Mouse (Mus musculus) ES-Bruce4 (cell line): ENCODE data around the gene Lrrc38. TPM values are rescaled to one million over a fixed set of nuclear protein-coding genes. Genes with fewer than 3 reads are reported as not detected.
"Not testable (repeated sequence)": the region's sequence is repeated elsewhere in the genome, so short reads cannot be mapped to it uniquely, and the experiment has no call there.

Experiments used
- H3K27ac ChIP-seq: 2 replicates; pipeline ENCODE4 v1.5.1; 2012; ENCODE audit warnings: low read length, inconsistent platforms; ENCODE audit not compliant: insufficient read depth
- H3K27me3 ChIP-seq: 2 replicates; pipeline ENCODE4 v1.6.1; 2012; ENCODE audit warnings: mild to moderate bottlenecking, low read length, inconsistent platforms; ENCODE audit not compliant: control insufficient read depth, poor library complexity, insufficient read depth, severe bottlenecking
- H3K36me3 ChIP-seq: 2 replicates; pipeline ENCODE4 v1.6.1; 2012; ENCODE audit warnings: inconsistent platforms, mild to moderate bottlenecking, low read length, moderate library complexity; ENCODE audit not compliant: control insufficient read depth, poor library complexity, insufficient read depth, severe bottlenecking
- H3K4me1 ChIP-seq: one replicate; pipeline ENCODE4 v1.8.1; 2011; ENCODE audit warnings: low read length; ENCODE audit not compliant: control insufficient read depth, insufficient read depth
- H3K4me3 ChIP-seq: 2 replicates; pipeline ENCODE4 v1.5.1; 2011; ENCODE audit warnings: low read depth, mild to moderate bottlenecking, low read length
- H3K9ac ChIP-seq: 2 replicates; pipeline ENCODE4 v1.6.1; 2012; ENCODE audit warnings: low read depth, mild to moderate bottlenecking, inconsistent platforms; ENCODE audit not compliant: poor library complexity, severe bottlenecking
- H3K9me3 ChIP-seq: replicated peaks from 2 replicates; pipeline ENCODE4 v1.6.1; 2012; ENCODE audit warnings: mild to moderate bottlenecking, low read length, inconsistent platforms; ENCODE audit not compliant: control insufficient read depth, poor library complexity, insufficient read depth, severe bottlenecking
- CTCF ChIP-seq: IDR thresholded peaks from one replicate; pipeline ENCODE4 v1.8.1; 2011; ENCODE audit warnings: low read depth, low read length
- EP300 ChIP-seq: IDR thresholded peaks from 2 replicates; pipeline ENCODE4 v1.6.1; 2011; ENCODE audit warnings: low read depth, low read length; ENCODE audit not compliant: insufficient read depth
- POLR2A ChIP-seq: IDR thresholded peaks from one replicate; pipeline ENCODE4 v1.8.1; 2011; ENCODE audit warnings: low read length; ENCODE audit not compliant: insufficient read depth
- polyA plus RNA-seq: library from polyadenylated mRNA; stranded (reverse); fragments of >200 nt; gene quantifications from 2 replicates; pipeline ENCODE4 v1.2.4, GENCODE M21; 2011; ENCODE audit warnings: low read depth; ENCODE audit not compliant: missing spikeins, insufficient read depth, insufficient read length

Gene Lrrc38
- polyA plus RNA-seq, 1 experiment = not detected

DNA sequence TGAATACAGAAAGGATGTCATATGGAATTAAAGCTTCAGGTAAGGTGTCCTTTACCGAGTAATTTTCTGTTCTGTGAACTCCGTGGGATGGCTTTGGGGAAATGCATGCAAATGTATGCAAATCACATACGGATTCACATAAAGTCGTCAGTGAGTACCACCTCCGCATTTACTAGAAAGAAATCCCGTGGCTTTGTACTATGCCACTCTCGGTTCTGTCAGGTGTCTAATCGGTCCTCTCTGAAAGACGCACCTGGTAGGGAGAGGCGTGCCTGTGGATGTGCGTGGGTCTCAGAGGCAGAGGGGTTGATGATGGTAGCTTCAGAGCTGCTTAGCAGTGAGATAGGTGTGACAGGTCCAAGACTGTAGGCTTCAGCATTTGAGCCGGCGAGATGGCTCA is 9.7 kb upstream of the Lrrc38 start:
- Histone ChIP-seq H3K4me3 (no peak overlapping the region), H3K36me3 (no peaks in the 10 kb centered on the region), H3K4me1 (peaks cover 2% of the 10 kb centered on the region), H3K27ac (no peak overlapping the region), H3K9ac (no peak overlapping the region), H3K27me3 (no peaks in the 10 kb centered on the region), H3K9me3 (no peaks in the 10 kb centered on the region)
- TF ChIP-seq CTCF (no peak), POLR2A (no peak), EP300 (no peak)

DNA sequence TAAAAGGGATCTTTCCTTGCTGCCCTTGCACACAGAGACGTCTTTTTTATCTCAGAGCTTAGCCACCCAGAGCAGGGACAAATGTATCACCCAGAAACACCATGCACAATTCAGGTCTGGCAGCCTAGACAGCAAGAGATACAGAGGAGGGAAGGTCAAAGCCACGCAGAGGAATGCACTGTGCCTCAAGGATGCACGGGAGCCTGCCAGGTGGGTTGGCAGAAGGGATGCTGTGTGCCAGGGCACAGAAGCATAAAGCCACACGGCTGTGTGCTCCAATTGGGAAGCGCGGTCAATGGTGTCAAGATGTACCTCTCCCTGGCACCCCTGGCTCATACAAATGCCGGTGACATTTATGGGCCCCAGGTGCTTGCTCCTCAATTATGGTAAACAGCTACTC is 8.1 kb upstream of the Lrrc38 start:
- Histone ChIP-seq H3K36me3 (no peaks in the 10 kb centered on the region), H3K4me3 (no peak overlapping the region), H3K27ac (no peak overlapping the region), H3K9me3 (no peaks in the 10 kb centered on the region), H3K9ac (no peak overlapping the region), H3K4me1 (no peaks in the 10 kb centered on the region), H3K27me3 (no peaks in the 10 kb centered on the region)
- TF ChIP-seq POLR2A = no peak
- no peak for TF ChIP-seq EP300
- no peak for TF ChIP-seq CTCF

DNA sequence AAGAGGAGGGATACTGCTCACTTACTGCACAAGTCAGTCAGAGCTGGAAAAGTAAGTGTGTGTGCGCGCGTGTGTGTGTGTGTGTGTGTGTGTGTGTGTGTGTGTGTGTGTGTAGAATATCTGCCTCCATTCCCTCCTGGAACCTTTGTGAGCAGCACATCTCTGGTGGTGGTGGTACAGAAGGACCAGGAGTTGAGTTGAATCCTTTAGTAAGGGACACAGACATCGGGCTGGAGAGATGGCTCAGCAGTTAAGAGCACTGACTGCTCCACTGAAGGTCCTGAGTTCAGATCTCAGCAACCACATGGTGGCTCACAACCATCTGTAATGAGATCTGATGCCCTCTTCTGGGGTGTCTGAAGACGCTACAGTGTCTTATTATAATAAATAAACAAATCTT is 4.1 kb upstream of the Lrrc38 start:
- not testable (repeated sequence) for H3K4me3 ChIP-seq, H3K27ac ChIP-seq, H3K9me3 ChIP-seq, H3K9ac ChIP-seq, H3K4me1 ChIP-seq, H3K36me3 ChIP-seq, H3K27me3 ChIP-seq

DNA sequence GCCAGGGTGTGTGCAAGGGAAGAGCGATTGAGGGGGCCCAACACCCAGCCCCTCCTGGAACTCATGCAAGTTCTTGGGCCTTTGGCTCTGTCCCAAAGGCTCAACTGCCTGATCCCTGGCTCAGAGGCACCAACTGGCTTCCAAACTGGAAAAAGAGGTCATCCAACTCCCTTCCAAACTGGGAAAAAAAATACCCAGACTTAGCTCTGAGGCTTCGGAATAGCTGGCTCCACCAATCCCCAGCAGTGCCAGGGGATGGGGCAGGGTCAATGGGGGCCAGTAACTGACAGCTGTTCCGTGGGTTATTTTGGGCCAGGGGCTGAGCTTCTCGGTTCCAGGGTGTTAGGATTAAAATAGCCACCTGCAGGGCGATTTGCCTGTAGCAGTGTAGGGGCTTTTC is 879 bp upstream of the Lrrc38 start:
- Histone ChIP-seq H3K36me3 (no peaks in the 10 kb centered on the region), H3K27ac (no peak overlapping the region), H3K9ac (no peak overlapping the region), H3K4me1 (no peaks in the 10 kb centered on the region), H3K9me3 (no peaks in the 10 kb centered on the region), H3K27me3 (peaks cover 10% of the 10 kb centered on the region; the same call in 1 of the 2 replicates), H3K4me3 (no peak overlapping the region)
- TF ChIP-seq POLR2A (no peak), CTCF (no peak), EP300 (no peak)

DNA sequence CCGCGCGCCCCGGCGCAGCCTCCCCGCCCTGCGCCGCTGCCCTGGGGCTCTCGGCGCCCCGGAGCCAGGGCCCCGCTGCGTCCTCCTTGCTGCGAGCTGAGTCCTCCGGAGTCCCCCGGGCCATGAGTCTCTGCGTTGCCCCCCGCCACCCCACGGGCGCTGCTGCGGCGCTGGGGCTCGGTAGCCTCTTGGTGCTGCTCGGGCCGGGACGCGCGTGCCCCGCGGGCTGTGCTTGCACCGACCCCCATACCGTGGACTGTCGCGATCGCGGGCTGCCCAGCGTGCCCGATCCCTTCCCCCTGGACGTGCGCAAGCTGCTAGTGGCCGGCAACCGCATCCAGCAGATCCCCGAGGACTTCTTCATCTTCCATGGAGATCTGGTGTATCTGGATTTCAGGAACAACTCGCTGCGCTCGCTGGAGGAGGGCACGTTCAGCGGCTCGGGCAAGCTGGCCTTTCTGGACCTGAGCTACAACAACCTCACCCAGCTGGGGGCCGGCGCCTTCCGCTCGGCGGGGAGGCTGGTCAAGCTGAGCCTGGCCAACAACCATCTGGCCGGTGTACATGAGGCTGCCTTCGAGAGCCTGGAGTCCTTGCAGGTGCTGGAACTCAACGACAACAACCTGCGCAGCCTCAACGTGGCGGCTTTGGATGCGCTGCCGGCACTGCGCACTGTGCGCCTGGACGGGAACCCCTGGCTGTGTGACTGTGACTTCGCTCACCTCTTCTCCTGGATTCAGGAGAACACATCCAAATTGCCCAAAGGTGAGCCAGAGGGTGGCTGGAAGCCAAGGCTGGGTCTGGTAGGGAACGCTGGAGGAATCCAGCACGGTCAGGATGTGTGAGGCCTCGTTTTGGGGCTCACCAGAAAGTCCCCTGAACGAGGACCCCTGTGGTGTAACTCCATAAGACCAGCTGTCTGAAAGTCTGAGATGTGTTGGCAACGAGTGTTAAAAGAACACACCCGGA is 774 bp downstream of the Lrrc38 start:
- Histone ChIP-seq H3K9me3 (no peaks in the 10 kb centered on the region), H3K36me3 (no peaks in the 10 kb centered on the region), H3K4me3 (peak overlapping the region; percentile 57), H3K9ac (peak overlapping the region; percentile 52), H3K4me1 (no peaks in the 10 kb centered on the region), H3K27me3 (peaks cover 10% of the 10 kb centered on the region; the same call in 1 of the 2 replicates), H3K27ac (no peak overlapping the region)
- no peak for TF ChIP-seq EP300
- TF ChIP-seq POLR2A = no peak
- TF ChIP-seq CTCF = no peak

DNA sequence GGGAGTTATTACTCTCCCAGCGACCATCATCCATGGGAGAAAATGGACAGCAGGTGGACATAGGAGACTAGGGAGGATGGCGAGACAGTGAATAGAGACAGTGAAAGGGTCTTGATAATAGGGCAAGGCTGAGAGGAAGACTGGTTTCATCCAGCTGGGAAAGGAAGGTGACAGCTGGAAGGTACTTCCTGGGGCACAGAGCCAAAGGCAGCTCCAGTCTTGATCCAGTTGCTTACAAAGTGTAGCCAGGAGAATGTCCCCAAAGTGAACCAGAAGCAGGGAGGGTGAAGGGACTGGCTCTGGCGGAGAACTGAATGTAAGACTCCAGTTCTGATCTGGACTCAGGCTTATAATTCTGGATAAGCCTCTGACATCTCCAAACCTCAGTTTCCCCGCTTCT is 2.7 kb downstream of the Lrrc38 start:
- TF ChIP-seq EP300 (no peak), CTCF (no peak), POLR2A (no peak)
- H3K4me3 ChIP-seq = no peak overlapping the region
- no peaks in the 10 kb centered on the region for H3K4me1 ChIP-seq
- no peaks in the 10 kb centered on the region for H3K36me3 ChIP-seq
- H3K9ac ChIP-seq = no peak overlapping the region
- H3K9me3 ChIP-seq = no peaks in the 10 kb centered on the region
- H3K27me3 ChIP-seq = peaks cover 10% of the 10 kb centered on the region; the same call in 1 of the 2 replicates
- H3K27ac ChIP-seq = no peak overlapping the region
